Mouse (Mus musculus) left cerebral cortex, adult 18-20 months (tissue): ENCODE results near the gene C3. TPM values are rescaled to one million over a fixed set of nuclear protein-coding genes. Genes with fewer than 3 reads are reported as not detected.
A peak's percentile ranks its signal among the peaks of the same experiment; 100 is the strongest.

Experiments
- DNase-seq, 2 experiments: peaks; one replicate each; pipeline ENCODE4 v3.0.0; 2021 to 2022; ENCODE audit warnings: low spot score in 2 of 2, mixed read lengths in 1 of 2
- total RNA-seq, 2 experiments: library from RNA; stranded (reverse); gene quantifications; 2 replicates each; pipeline ENCODE4 v1.2.3; 2021

C3 gene
- total RNA-seq, 2 experiments from 2014 or later = 0.84 TPM; not detected in 1

- peak; percentile 36 to 52 for DNase-seq
These were observed 22.7 kb upstream of the C3 start for GRCm38 (mm10) chr17:57250461-57251160.

- peak; percentile 80 to 82 for DNase-seq
These were observed 21.5 kb upstream of the C3 start, which contains the start of gene Trip10 for GRCm38 (mm10) chr17:57249186-57250181. Trip10 (plus strand) TSS chr17:57249455.

- DNase-seq = peak in 1 of 2 experiments; percentile 27
These were observed 20.8 kb upstream of the C3 start for GRCm38 (mm10) chr17:57248771-57249170.

- DNase-seq = peak; percentile 86 to 90
These were observed 20.3 kb upstream of the C3 start, which contains the start of gene Gpr108 for GRCm38 (mm10) chr17:57248201-57248699. Gpr108 (minus strand) TSS chr17:57248446.

- DNase-seq = peak; percentile 84 to 93
These were observed 19.7 kb upstream of the C3 start for GRCm38 (mm10) chr17:57247393-57248200.

- no peak for DNase-seq
These were observed 18.9 kb upstream of the C3 start for GRCm38 (mm10) chr17:57246663-57247392.

GRCm38 (mm10) chr17:57245311-57245929 is 17.5 kb upstream of the C3 start:
- DNase-seq = no peak

- DNase-seq = no peak
These were observed 15.9 kb upstream of the C3 start for GRCm38 (mm10) chr17:57243650-57244370.

GRCm38 (mm10) chr17:57237181-57237580 is 9.2 kb upstream of the C3 start:
- DNase-seq = no peak

- DNase-seq = no peak
These were observed 7.9 kb upstream of the C3 start for GRCm38 (mm10) chr17:57235803-57236202.

- DNase-seq = no peak
These were observed 6.5 kb upstream of the C3 start for GRCm38 (mm10) chr17:57234254-57234928.

- DNase-seq = no peak
These were observed 5.1 kb upstream of the C3 start for GRCm38 (mm10) chr17:57233038-57233437.

- no peak for DNase-seq
These were observed 4.3 kb upstream of the C3 start for GRCm38 (mm10) chr17:57232200-57232599.

GRCm38 (mm10) chr17:57231321-57231771 is 3.4 kb upstream of the C3 start:
- DNase-seq = no peak

- no peak for DNase-seq
These were observed 2.8 kb upstream of the C3 start for GRCm38 (mm10) chr17:57230728-57231125.

GRCm38 (mm10) chr17:57229851-57230727 is 2.2 kb upstream of the C3 start:
- no peak for DNase-seq

- no peak for DNase-seq
These were observed 937 bp upstream of the C3 start for GRCm38 (mm10) chr17:57228873-57229272.
